Mouse (Mus musculus) heart, postnatal 0 days (tissue): Measurements from ENCODE around the gene Klhl18.

Experiments
- CTCF ChIP-seq: IDR thresholded peaks from 2 replicates; pipeline ENCODE4 v1.5.1; 2016; ENCODE audit warnings: antibody characterized with exemption, control low read depth, low read depth
- EP300 ChIP-seq: IDR thresholded peaks from 2 replicates; pipeline ENCODE4 v1.6.1; 2016; ENCODE audit warnings: antibody characterized with exemption, low read depth

GRCm38 (mm10) chr9:110380662-110381061 is 95.8 kb downstream of the Klhl18 start:
- TF ChIP-seq CTCF, result no peak
- TF ChIP-seq EP300, result no peak
